Mouse (Mus musculus) CH12.LX (cell line): ENCODE measurements at regions not wholly inside any gene's neighbourhood (a gene's known extent, or its start where the extent isn't known, plus 50 kb on each side); places are given as distances from the start of the nearest gene placed in this dataset.

Experiments
- KAT2A ChIP-seq: IDR thresholded peaks from 2 replicates; pipeline ENCODE4 v1.6.1; 2012; ENCODE audit warnings: low read length, improper control_type of control experiment, inconsistent platforms; ENCODE audit not compliant: insufficient replicate concordance
- POLR2AphosphoS2 ChIP-seq: IDR thresholded peaks from 2 replicates; pipeline ENCODE4 v1.6.1; 2011; ENCODE audit warnings: low read depth, low read length, improper control_type of control experiment

- TF ChIP-seq POLR2AphosphoS2 = no peak
- TF ChIP-seq KAT2A = no peak
Observed at GRCm38 (mm10) chr3:51127875-51128274, 96.4 kb upstream of the Noct start.
